Mouse (Mus musculus) cerebellum, adult 2 months (tissue): ENCODE results near the gene Ccdc83.

Experiments used
- CTCF ChIP-seq: fragments of 200-500 bp; IDR thresholded peaks from 2 replicates; pipeline ENCODE4 v1.5.1; 2011; ENCODE audit warnings: low read depth, mild to moderate bottlenecking, control low read depth, low read length, moderate library complexity, borderline replicate concordance; ENCODE audit not compliant: insufficient read depth
- POLR2A ChIP-seq: fragments of 200-500 bp; IDR thresholded peaks from 2 replicates; pipeline ENCODE4 v1.6.1; 2011; ENCODE audit warnings: low read length, control low read depth, borderline replicate concordance; ENCODE audit not compliant: insufficient read depth

DNA sequence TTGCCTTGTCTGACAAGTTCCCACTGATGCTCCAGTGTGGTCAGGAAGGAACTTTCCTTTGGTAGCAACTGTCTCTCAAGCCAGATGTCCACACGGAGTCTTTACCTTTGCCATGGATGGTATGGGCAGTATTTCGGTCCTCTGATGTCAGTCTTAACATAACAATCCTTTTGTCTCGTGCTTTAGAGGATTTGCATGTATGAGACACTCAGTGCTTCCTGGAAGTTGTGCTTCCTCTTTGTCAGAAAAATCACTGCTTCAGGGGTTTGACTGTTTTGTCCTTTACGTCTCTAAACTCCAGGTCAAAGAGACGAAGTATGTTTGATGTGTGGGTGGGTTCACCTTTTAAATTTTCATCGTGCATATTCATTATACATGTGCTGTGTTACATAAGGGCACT lies 26.3 kb upstream of the Ccdc83 start:
- TF ChIP-seq CTCF, result no peak
- no peak for TF ChIP-seq POLR2A
